Mouse (Mus musculus): ENCODE measurements around the gene Zfp59. TPM values are rescaled to one million over a fixed set of nuclear protein-coding genes. Genes with fewer than 3 reads are reported as not detected.

The Zfp59 gene
- polyA plus RNA-seq (2015; fragmentation: Nextera tagmentation; extraction: Ambion mirVana) = 4.9 and 5.5 TPM in 2 replicates

GRCm38 (mm10) chr7:27838323-27839249 is at the start of gene Zfp59:
Gene Zfp59 (plus strand): TSS chr7:27838607.

GRCm38 (mm10) chr7:27806896-27807295 is 31.5 kb upstream of the Zfp59 start, which contains the start of gene Zfp626:
Gene Zfp626 (plus strand): TSS chr7:27807196.

GRCm38 (mm10) chr7:27857227-27857626 is 18.8 kb downstream of the Zfp59 start, which contains the start of gene Zfp607a:
Gene Zfp607a (plus strand): TSS chr7:27857527.

Other genes starting within 250 kb of the Zfp59 start
- 96.0 and 155 TPM in 2 replicates for gene Akt2, start 247.1 kb upstream of the Zfp59 start, polyA plus RNA-seq (2015; fragmentation: Nextera tagmentation; extraction: Ambion mirVana)
- gene Ttc9b, start 184.7 kb upstream of the Zfp59 start, polyA plus RNA-seq (2015; fragmentation: Nextera tagmentation; extraction: Ambion mirVana) = 3.2 and 13.0 TPM in 2 replicates
- gene Map3k10, start 164.0 kb upstream of the Zfp59 start, polyA plus RNA-seq (2015; fragmentation: Nextera tagmentation; extraction: Ambion mirVana) = 13.4 and 16.1 TPM in 2 replicates
- 4.0 and 4.9 TPM in 2 replicates for gene Zfp607b, start 149.3 kb upstream of the Zfp59 start, polyA plus RNA-seq (2015; fragmentation: Nextera tagmentation; extraction: Ambion mirVana)
- gene Zfp60, start 107.2 kb upstream of the Zfp59 start, polyA plus RNA-seq (2015; fragmentation: Nextera tagmentation; extraction: Ambion mirVana) = 18.6 and 19.1 TPM in 2 replicates
- 1.7 and 1.9 TPM in 2 replicates for gene Zfp626, start 31.4 kb upstream of the Zfp59 start, polyA plus RNA-seq (2015; fragmentation: Nextera tagmentation; extraction: Ambion mirVana)
- gene Zfp607a, start 18.9 kb downstream of the Zfp59 start, polyA plus RNA-seq (2015; fragmentation: Nextera tagmentation; extraction: Ambion mirVana) = 2.8 and 3.5 TPM in 2 replicates
- gene Zfp974, start 90.9 kb downstream of the Zfp59 start, polyA plus RNA-seq (2015; fragmentation: Nextera tagmentation; extraction: Ambion mirVana) = 8.7 and 9.0 TPM in 2 replicates
- 10.1 and 10.6 TPM in 2 replicates for gene Zfp780b, start 140.6 kb downstream of the Zfp59 start, polyA plus RNA-seq (2015; fragmentation: Nextera tagmentation; extraction: Ambion mirVana)
- 1.2 and 1.9 TPM in 2 replicates for gene Zfp850, start 175.5 kb downstream of the Zfp59 start, polyA plus RNA-seq (2015; fragmentation: Nextera tagmentation; extraction: Ambion mirVana)
- 147 and 202 TPM in 2 replicates for gene Psmc4, start 211.5 kb downstream of the Zfp59 start, polyA plus RNA-seq (2015; fragmentation: Nextera tagmentation; extraction: Ambion mirVana)
- 0.19 and 1.4 TPM in 2 replicates for gene Fcgbp, start 232.6 kb downstream of the Zfp59 start, polyA plus RNA-seq (2015; fragmentation: Nextera tagmentation; extraction: Ambion mirVana)

Data from adrenal gland, postnatal 0 days (tissue).